Mouse (Mus musculus): ENCODE results near the gene Rreb1.

Rreb1 gene

GRCm38 (mm10) chr13:37778147-37778593 is at the start of gene Rreb1:
Gene Rreb1 (plus strand): TSS chr13:37778400.
- peak; percentile 31 to 59 for DNase-seq (ENCODE audit: low spot score in 2 of 2)

DNA sequence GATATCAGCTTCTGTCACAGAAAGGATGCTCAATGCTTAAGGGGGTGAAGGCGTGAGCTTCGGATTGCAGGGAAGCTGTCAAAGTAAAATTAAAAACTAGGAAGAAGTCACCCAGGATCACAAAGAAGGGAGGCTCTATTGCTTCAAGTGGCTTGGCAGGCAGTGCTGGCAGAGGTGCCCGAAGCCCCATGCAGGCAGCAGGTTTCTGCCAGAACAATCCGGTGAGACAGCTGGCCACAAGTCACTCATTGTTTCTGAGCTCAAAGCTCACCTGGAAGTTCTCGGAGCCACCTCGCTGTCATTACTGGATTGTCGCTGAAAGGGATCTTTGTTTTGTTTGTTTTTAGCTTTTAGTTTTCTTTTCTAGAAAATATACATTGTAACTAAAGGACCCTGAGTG is 49.6 kb upstream of the Rreb1 start:
- no peak for DNase-seq (ENCODE audit: low spot score in 2 of 2)

- DNase-seq (ENCODE audit: low spot score in 2 of 2), result no peak
Measured at GRCm38 (mm10) chr13:37731914-37732693, 46.1 kb upstream of the Rreb1 start.

DNA sequence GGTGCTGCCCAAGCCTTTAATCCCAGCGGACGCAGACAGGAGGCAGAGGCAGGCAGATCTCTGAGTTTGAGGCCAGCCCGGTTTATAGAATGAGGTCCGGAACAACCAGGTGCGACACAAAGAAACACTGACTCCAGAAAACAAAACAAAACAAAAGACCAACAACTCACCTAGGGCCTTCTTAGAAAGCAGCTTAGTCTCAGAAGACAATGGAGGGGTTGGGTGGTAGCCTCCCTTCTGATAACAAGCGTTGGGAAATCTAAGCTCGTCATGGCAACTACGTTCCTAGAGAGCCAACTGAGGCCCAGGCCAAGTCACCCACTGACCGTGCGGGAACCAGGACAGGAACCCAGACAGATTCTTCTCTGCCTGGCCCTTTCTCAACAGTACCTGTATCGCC is 43.7 kb upstream of the Rreb1 start:
- no peak for DNase-seq (ENCODE audit: low spot score in 2 of 2)

- no peak for DNase-seq (ENCODE audit: low spot score in 2 of 2)
Measured at GRCm38 (mm10) chr13:37740111-37740510, 38.1 kb upstream of the Rreb1 start.

GRCm38 (mm10) chr13:37740752-37741151 is 37.4 kb upstream of the Rreb1 start:
- no peak for DNase-seq (ENCODE audit: low spot score in 2 of 2)

DNA sequence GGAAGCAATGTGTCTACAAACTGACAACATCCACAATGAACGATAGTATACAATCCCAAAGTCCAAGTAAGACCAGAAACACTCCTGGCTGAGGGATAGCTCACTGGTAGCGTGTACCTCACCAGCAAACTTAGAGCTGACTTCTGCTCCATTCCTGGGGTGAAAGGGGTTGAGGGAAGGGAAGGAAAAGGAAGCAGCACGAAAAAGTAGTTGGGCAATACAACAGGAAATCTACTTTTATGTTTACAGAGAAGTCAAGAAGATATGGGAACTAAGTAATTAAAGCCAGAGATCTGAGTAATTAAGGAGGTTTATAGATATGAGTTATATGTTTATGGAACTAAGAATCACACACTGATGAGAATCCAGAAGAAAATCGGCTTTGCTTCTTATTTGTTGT is 36.0 kb upstream of the Rreb1 start:
- DNase-seq (ENCODE audit: low spot score in 2 of 2), result no peak

GRCm38 (mm10) chr13:37747504-37747903 is 30.7 kb upstream of the Rreb1 start:
- no peak for DNase-seq (ENCODE audit: low spot score in 2 of 2)

GRCm38 (mm10) chr13:37749485-37749884 is 28.7 kb upstream of the Rreb1 start:
- DNase-seq (ENCODE audit: low spot score in 2 of 2), result no peak

- peak in 1 of 2 experiments; percentile 35 for DNase-seq (ENCODE audit: low spot score in 2 of 2)
Measured at GRCm38 (mm10) chr13:37751154-37751950, 26.8 kb upstream of the Rreb1 start.

DNA sequence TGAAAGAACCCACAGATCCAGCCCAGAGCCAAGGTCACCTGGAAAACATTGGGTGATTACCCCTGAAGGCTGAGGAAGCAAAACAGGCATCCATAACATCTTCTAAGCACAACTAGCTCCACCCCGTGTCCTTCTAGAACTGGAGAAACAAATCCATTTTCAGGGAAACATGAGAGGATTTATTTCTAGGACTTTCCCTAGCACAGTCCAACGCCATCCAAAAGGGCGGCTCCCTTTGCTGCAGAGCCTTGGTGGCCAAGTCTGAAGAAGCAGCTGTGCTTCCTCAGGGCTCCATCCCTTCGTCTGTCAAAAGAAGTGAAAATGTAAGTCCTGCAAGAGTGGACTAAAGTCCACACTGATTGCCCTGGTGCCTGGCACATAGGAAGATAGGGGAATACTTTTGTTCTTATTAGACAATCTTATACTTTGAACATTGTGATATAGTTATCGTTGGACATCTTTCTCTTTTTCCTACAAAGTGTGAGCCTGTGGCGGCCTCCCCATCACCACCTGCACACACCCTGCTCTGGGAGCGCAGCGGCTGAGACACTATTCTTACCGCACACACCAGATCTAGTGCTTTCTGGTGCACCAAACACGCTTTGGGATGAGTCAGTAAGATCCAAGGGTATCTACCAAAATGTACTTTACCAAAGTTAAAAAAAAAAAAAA is 18.7 kb upstream of the Rreb1 start:
- peak in 1 of 2 experiments; percentile 56 for DNase-seq (ENCODE audit: low spot score in 2 of 2)

DNA sequence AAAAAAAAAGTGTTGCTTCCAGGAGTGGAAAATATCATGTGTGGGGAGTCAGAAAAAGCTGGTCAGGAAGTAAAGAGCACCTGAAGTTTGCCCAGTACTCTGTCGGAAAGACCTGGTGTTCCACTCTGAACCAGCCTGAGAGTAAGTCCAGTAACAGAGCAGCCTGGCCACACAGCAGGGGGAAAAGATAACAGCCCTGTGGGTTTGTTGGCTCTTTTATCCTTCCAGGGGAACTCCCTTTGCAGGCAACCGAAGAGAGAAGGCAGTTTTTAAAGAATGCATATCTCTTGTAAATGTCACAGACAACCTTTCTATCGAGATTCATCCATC is 18.2 kb upstream of the Rreb1 start:
- DNase-seq (ENCODE audit: low spot score in 2 of 2), result no peak

DNA sequence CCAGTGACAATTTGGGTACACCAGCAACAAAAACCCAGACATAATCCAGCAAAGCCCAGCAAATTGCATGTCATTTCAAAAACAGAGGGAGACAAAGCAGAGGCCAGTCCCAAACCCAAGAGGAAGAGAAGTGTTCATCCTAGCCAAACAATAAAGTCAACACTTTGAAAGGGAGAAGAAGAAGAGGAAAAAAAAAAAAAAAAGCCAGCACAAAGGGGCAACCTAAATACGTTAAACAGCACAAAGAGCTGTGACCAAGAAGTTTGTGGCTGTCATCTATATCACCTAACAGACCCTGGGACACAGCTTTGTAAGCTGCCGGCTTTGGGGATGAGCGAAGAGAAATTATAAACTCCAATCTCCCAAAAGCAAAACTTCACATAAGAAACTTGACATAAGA is 17.8 kb upstream of the Rreb1 start:
- no peak for DNase-seq (ENCODE audit: low spot score in 2 of 2)

DNA sequence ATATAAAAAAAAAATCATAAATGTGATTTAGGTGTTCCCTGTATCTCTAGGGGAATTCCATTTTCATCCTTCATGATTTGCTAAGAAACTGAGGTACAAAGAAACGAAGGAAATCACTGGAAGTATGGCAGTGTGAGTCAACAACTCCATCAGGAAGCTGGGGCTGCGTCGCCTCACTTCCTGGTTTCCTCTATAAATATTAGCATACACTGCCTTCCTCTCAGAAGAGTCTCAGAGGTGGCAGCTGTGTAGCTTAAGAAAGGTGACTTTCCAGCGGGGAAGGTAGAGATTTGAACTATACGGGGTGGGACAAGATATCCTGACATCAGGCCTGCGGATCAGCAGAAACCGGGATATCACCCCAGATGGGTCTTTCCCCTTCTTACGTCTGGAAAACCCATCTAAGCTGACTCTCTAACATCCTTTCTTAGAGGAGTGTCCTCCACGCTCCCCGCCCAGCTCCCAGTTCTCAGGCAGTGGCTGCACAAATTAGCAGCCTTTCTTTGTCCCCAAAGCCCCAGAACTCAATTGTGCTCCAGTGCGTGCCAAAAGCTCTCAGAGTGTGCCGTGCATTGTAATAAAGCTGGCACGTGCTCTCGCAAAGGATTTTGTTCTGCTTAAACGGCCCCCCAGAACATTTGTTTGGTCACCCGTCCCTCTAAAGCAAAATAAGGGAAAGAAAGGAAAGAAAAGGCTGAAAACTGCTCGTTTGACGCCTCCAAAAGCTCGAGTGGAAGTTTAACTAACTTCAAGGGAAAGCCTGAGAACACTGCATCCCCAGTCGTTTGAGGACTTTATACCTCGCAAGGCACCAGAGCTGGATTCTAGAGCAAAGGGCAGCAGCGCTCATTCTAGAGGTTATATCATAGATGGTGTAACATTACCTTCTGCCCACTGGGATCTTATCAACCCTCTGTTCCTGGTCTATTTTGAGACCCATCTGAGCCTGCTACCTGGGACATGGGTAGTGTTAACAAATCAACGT is 17.0 kb upstream of the Rreb1 start:
- DNase-seq (ENCODE audit: low spot score in 2 of 2), result peak in 1 of 2 experiments; percentile 49

DNA sequence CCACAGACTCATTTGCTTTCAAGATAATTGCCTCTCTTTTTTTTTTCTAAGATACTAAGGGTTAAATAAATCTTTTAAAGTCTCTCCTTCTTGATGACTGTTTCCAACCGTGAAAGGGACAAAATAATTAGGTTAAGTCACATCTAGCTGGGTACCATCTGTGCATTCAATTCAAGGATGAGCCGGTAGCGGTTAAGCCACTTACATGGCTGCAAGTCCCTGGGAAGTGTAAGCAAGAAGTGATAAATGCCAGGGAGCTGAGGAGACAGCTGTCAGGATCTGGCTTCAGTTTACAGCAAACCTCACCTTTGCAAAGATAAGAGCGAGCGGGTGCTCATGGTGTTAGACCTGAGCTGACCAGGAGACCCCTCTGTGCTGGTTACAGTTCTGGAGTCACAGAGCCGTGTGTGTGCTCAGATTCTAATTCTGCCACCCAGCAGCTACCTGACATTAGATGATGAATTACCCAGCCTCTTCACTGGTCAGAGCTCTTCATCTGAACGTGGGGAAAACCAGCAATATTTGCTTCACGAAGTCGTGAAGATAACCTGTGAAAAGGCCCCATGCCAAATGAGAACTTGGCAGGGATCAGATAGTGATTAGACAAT is 14.3 kb upstream of the Rreb1 start:
- DNase-seq (ENCODE audit: low spot score in 2 of 2), result no peak

DNA sequence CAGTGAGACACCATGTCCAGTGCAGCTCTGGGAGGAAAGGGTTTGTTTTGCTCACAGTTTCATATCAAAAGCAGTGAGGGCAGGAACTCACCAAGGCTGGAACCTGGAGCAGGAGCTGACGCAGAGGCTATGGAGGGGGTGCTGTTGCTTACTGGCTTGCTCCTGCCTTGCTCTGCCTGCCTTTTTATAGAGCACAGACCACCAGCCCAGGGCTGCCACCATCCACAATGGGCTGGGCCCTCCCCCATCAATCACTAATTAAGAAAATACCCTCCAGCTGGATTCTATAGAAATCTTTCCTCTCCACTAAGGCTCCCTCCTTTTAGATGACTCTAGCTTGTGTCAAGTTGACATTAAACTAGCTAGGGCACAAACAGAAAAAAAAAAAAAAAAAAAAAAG is 8.4 kb upstream of the Rreb1 start:
- DNase-seq (ENCODE audit: low spot score in 2 of 2), result no peak

- no peak for DNase-seq (ENCODE audit: low spot score in 2 of 2)
Measured at GRCm38 (mm10) chr13:37773476-37773875, 4.7 kb upstream of the Rreb1 start.

GRCm38 (mm10) chr13:37776675-37777074 is 1.5 kb upstream of the Rreb1 start:
- no peak for DNase-seq (ENCODE audit: low spot score in 2 of 2)

DNA sequence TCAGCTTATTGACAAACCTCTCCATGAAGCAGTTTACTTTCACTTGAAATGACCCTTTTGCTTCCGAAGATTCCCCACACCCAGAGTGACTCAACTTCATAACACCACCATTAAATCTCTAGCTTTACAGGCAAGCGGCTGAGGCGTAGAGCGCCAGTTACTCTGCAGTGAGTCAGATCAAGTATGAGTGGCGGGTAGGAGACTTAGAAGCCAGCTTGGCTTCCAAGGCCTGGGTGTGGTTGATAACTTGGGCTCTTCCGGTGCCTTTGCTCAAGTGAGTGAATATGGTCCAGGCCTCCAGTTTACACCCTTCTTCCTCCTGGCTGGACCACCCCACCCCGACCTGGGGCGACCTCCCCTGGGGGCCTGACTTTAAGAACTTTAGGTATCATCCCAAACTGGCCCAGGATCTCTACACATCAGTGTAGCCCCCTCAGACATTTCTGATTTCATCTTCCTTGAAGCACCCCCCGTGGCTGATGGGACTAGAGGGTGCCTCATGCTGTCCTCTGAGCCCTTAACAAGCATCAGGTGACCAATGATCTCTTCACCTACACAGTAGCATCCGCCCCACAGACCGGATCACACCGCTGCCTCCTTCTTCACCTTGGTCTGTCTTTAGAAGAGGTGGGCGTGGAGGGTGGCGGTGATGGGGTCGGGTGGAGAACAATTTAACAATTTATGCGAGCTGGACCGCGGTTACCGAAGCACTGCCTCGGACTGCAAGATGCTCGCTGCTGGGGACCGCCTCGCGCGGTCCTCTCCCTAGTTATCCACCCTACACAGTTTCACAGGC is 651 bp upstream of the Rreb1 start:
- no peak for DNase-seq (ENCODE audit: low spot score in 2 of 2)

DNA sequence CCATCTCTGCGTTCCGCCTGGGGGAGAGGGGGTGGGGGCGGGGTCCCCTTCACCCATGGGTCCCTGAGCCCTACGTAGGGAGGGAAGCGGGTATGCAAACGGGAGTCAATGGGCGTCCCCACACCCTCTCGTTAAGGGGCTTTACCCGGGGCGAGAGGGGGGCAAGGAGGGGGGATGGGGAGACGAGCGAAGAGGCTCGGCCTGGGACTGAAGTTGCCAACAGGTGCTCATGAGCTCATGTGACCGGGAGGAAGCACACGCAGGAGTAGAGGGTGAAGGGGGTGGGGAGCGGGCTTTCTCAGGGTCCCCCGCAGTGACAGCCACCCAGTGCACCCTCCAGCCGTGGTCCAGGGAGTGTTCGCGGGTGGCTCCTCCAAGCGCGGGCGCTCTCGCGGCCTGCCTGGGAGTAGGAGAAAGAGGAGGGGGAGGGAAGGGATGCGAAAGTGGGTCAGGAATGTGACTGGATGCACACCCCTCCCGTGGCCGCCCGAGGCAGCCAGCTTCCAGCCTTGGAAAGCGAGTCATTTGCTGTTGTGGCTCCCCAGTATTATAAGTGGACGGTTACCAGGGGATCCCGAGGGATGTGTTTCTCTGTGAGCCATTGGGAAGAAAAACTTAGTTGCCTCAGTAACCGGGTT is 513 bp downstream of the Rreb1 start:
- DNase-seq (ENCODE audit: low spot score in 2 of 2), result peak in 1 of 2 experiments; percentile 30

Measured in urinary bladder, postnatal 4 days (tissue).